Mouse (Mus musculus) cerebellum, postnatal 25 days (tissue): Measurements from ENCODE around the gene Sppl2b.
A peak's percentile ranks its signal among the peaks of the same experiment; 100 is the strongest.

Experiments used
- DNase-seq, 2 experiments: peaks; one replicate each; pipeline ENCODE4 v3.0.0; 2021; ENCODE audit warnings: mixed read lengths in 2 of 2

Gene Sppl2b

GRCm38 (mm10) chr10:80900318-80901247 is 45.5 kb downstream of the Sppl2b start, which contains the start of gene Timm13:
Timm13 (minus strand) TSS chr10:80900969.
- peak; percentile 97 for DNase-seq

GRCm38 (mm10) chr10:80901409-80902272 is 46.6 kb downstream of the Sppl2b start:
- DNase-seq: peak; percentile 44

GRCm38 (mm10) chr10:80902273-80902940 is 47.3 kb downstream of the Sppl2b start:
- DNase-seq: no peak

- peak in 1 of 2 experiments; percentile 24 for DNase-seq
Observed at GRCm38 (mm10) chr10:80903282-80903681, 48.2 kb downstream of the Sppl2b start.

GRCm38 (mm10) chr10:80904004-80904693 is 49.1 kb downstream of the Sppl2b start:
- peak in 1 of 2 experiments; percentile 38 for DNase-seq

- peak in 1 of 2 experiments; percentile 29 for DNase-seq
Observed at GRCm38 (mm10) chr10:80904709-80905108, 49.6 kb downstream of the Sppl2b start.

GRCm38 (mm10) chr10:80909375-80910162 is 54.5 kb downstream of the Sppl2b start:
- DNase-seq: no peak

GRCm38 (mm10) chr10:80911354-80911753 is 56.3 kb downstream of the Sppl2b start:
- no peak for DNase-seq

GRCm38 (mm10) chr10:80911891-80912290 is 56.8 kb downstream of the Sppl2b start:
- no peak for DNase-seq

- DNase-seq: no peak
Observed at GRCm38 (mm10) chr10:80913364-80914011, 58.4 kb downstream of the Sppl2b start.

GRCm38 (mm10) chr10:80914253-80914656 is 59.2 kb downstream of the Sppl2b start:
- DNase-seq: peak; percentile 84 to 85

GRCm38 (mm10) chr10:80915260-80915659 is 60.2 kb downstream of the Sppl2b start:
- no peak for DNase-seq

- DNase-seq: peak in 1 of 2 experiments; percentile 57
Observed at GRCm38 (mm10) chr10:80915736-80916135, 60.7 kb downstream of the Sppl2b start.

GRCm38 (mm10) chr10:80917336-80917778 is 62.3 kb downstream of the Sppl2b start:
- peak in 1 of 2 experiments; percentile 57 for DNase-seq

GRCm38 (mm10) chr10:80917779-80918434 is 62.8 kb downstream of the Sppl2b start, which contains the start of gene Lmnb2:
Lmnb2 (minus strand) TSS chr10:80918245.
- peak; percentile 90 to 93 for DNase-seq
